Mouse (Mus musculus) hindbrain, embryonic 10.5 days (tissue): ENCODE data around the gene Capza3. TPM values are rescaled to one million over a fixed set of nuclear protein-coding genes. Genes with fewer than 3 reads are reported as not detected.

ENCODE experiments used
- DNase-seq: peaks from one replicate; pipeline ENCODE4 v3.0.0-alpha.2; 2017; ENCODE audit warnings: low spot score
- H3K27ac ChIP-seq: fragments of 300-500 bp; sonication (generic); 2 replicates; pipeline ENCODE4 v1.5.1; 2016; ENCODE audit warnings: mild to moderate bottlenecking, moderate library complexity
- H3K27me3 ChIP-seq: fragments of 300-500 bp; sonication (generic); 2 replicates; pipeline ENCODE4 v1.6.1; 2016; ENCODE audit warnings: mild to moderate bottlenecking; ENCODE audit not compliant: poor library complexity, insufficient read depth, severe bottlenecking
- H3K36me3 ChIP-seq: fragments of 300-500 bp; sonication (generic); 2 replicates; pipeline ENCODE4 v1.6.1; 2016; ENCODE audit warnings: mild to moderate bottlenecking, moderate library complexity
- H3K4me1 ChIP-seq: fragments of 300-500 bp; sonication (generic); replicated peaks from 2 replicates; pipeline ENCODE4 v1.6.1; 2016; ENCODE audit warnings: mild to moderate bottlenecking
- H3K4me3 ChIP-seq: fragments of 300-500 bp; sonication (generic); 2 replicates; pipeline ENCODE4 v1.5.1; 2016; ENCODE audit warnings: mild to moderate bottlenecking, moderate library complexity
- H3K9me3 ChIP-seq: fragments of 300-500 bp; sonication (generic); 2 replicates; pipeline ENCODE4 v1.6.1; 2016; ENCODE audit warnings: mild to moderate bottlenecking, moderate library complexity
- WGBS: fragments of 180-500 bp; shearing (Covaris S2); methylation state at CpG from one replicate; pipeline ENCODE4 v1.1.7; 2016; 5-methylcytosine and 5-hydroxymethylcytosine counted together
- polyA plus RNA-seq: library from polyadenylated mRNA; unstranded; fragments of >200 nt; fragmentation: Nextera tagmentation; extraction: Ambion mirVana; gene quantifications from 2 replicates; pipeline ENCODE4 v1.2.1, GENCODE M21; 2016

Capza3 gene
- not detected in 2 replicates for polyA plus RNA-seq

- no peak for DNase-seq
- H3K4me3 ChIP-seq = no peak within 1 kb of the TSS
- H3K4me1 ChIP-seq = no peaks in the 10 kb centered on the region
- no peaks in the 10 kb centered on the region for H3K27me3 ChIP-seq
- no peaks in the 10 kb centered on the region for H3K9me3 ChIP-seq
- no peak within 1 kb of the TSS for H3K27ac ChIP-seq
- H3K36me3 ChIP-seq = no peaks in the 10 kb centered on the region
- WGBS = 91% methylated on average over 7 of the region's 7 CpGs
These were observed at the start of gene Capza3 for GRCm38 (mm10) chr6:140040952-140041351. TSS of gene Capza3 (plus strand) at chr6:140041252.

- no peaks in the 10 kb centered on the region for H3K4me1 ChIP-seq
- 80% methylated on average over 3 of the region's 3 CpGs for WGBS
These were observed 35.9 kb upstream of the Capza3 start for GRCm38 (mm10) chr6:140005181-140005580.

DNA sequence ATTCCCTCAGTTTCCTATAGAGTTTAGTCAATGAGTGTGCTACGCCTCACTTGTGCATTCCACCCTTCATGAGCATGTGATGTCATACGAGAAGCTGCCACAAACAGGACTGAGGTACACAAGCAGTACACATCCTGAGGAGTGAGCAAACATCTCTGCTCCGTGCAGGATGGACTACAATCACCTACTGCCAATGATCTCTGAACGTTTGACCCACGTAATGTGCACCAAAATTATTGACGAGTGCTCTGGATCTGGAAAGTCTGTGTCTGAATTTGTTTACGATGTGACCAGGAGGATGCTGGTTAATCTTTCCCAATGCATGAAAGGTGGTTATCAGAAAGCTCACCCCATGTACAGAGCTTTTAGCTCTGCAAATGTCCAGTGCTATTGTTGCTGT, 16.6 kb upstream of the Capza3 start:
- WGBS = 87% methylated on average over 7 of the region's 7 CpGs
- no peak overlapping the region for H3K4me3 ChIP-seq
- no peak for DNase-seq
- no peaks in the 10 kb centered on the region for H3K27me3 ChIP-seq
- H3K4me1 ChIP-seq = no peaks in the 10 kb centered on the region
- H3K27ac ChIP-seq = no peak overlapping the region
- H3K9me3 ChIP-seq = no peaks in the 10 kb centered on the region
- no peaks in the 10 kb centered on the region for H3K36me3 ChIP-seq

More at GRCm38 (mm10) chr6:140005181-140005580, 35.9 kb upstream of the Capza3 start:
- Histone ChIP-seq H3K36me3 (no peaks in the 10 kb centered on the region), H3K4me3 (no peak overlapping the region), H3K9me3 (peaks cover 5% of the 10 kb centered on the region), H3K27me3 (no peaks in the 10 kb centered on the region), H3K27ac (no peak overlapping the region)
- DNase-seq = no peak

GRCm38 (mm10) chr6:140041357-140041756, 305 bp downstream of the Capza3 start, which contains the start of gene Plcz1:
TSS of gene Plcz1 (minus strand) at chr6:140041457.
- H3K4me3 ChIP-seq = no peak within 1 kb of the TSS
- H3K36me3 ChIP-seq = no peaks in the 10 kb centered on the region
- no peak for DNase-seq
- H3K27me3 ChIP-seq = no peaks in the 10 kb centered on the region
- 82% methylated on average over 5 of the region's 5 CpGs for WGBS
- H3K27ac ChIP-seq = no peak within 1 kb of the TSS
- H3K4me1 ChIP-seq = no peaks in the 10 kb centered on the region
- H3K9me3 ChIP-seq = no peaks in the 10 kb centered on the region

DNA sequence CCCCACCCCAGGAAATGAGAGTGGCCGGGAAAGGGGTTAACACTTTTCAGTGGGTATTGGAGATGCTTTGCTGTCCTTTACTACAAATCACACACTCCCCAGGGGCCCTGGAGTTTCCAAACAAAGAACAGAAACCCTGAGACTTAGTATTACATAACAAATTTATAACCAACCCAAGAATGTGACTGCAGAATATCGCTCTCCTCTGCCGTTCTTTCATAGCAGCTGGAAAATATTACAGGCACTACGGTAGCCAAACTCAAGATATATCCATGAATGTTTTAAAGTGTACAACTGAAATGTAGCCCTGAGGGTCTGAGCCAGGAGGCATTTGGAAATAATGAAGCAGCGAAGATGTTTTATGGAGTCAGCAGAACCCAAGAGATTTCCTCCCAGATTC, 10.4 kb downstream of the Capza3 start:
- Histone ChIP-seq H3K36me3 (no peaks in the 10 kb centered on the region), H3K27me3 (no peaks in the 10 kb centered on the region), H3K27ac (no peak overlapping the region), H3K9me3 (no peaks in the 10 kb centered on the region), H3K4me1 (no peaks in the 10 kb centered on the region), H3K4me3 (no peak overlapping the region)
- no peak for DNase-seq
- WGBS = 85% methylated on average over 5 of the region's 5 CpGs

DNA sequence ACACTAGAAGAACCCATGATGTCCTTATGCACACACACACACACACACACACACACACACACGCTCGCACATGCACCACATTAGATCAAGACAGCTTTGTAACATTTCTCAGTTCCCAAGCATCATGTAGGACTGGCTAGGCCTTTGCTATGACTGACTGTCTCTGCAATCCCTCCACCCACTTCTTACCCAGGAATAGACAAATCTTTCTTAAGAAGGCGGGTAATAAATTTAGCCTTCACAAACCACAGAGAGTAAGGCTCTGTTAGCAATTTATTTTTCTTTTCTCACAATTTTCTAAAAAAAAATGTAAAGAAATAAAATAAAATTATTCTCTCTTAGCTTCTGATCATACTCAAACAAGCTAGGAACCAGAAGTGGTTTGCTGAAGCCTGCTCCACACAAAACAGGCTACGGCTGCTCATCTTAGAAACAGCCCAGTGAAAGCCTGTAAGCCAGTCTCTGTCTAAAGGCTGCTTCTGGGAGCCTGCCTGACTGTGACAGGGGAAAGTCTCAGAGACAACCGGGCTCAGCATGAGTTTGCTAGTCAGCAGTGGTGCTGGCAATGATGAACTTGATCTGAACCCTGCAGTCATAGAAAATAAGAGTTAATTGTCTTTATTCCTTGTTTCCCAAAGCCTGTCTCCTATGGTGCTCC, 13.3 kb downstream of the Capza3 start:
- Histone ChIP-seq H3K9me3 (no peaks in the 10 kb centered on the region), H3K27me3 (no peaks in the 10 kb centered on the region), H3K4me3 (no peak overlapping the region), H3K36me3 (no peaks in the 10 kb centered on the region), H3K4me1 (no peaks in the 10 kb centered on the region), H3K27ac (no peak overlapping the region)
- WGBS = 79% methylated on average over 5 of the region's 5 CpGs
- no peak for DNase-seq

GRCm38 (mm10) chr6:140069177-140069576, 28.1 kb downstream of the Capza3 start:
- 90% methylated on average over 8 of the region's 8 CpGs for WGBS
- no peaks in the 10 kb centered on the region for H3K36me3 ChIP-seq
- 0 out of 2 replicates have a peak, but pooled peaks cover 3% of the 10 kb centered on the region for H3K9me3 ChIP-seq
- no peaks in the 10 kb centered on the region for H3K27me3 ChIP-seq
- H3K4me3 ChIP-seq = no peak overlapping the region
- no peak overlapping the region for H3K27ac ChIP-seq
- H3K4me1 ChIP-seq = no peaks in the 10 kb centered on the region
- no peak for DNase-seq

DNA sequence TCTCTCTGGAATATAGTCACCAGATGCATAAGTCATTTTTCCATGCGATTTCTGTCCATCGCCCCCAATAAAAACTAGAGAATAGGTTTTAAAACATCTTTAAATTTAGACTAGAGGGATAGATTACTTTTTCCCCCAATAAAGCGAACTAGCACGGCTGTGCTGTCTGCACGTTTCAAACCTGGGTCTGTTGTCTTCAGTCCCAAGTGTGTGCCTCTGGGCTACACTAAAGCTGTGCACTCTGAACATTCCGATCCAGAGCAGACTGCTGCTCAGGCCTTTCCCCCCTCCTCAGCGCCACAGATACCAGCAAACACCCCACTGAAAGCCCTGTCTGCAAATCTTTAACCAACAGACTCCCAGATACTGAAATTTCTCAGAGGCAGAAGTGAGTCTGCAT, 39.9 kb downstream of the Capza3 start:
- Histone ChIP-seq H3K4me3 (no peak overlapping the region), H3K36me3 (no peaks in the 10 kb centered on the region), H3K4me1 (no peaks in the 10 kb centered on the region), H3K27ac (no peak overlapping the region), H3K9me3 (peaks cover 2% of the 10 kb centered on the region; the same call in 1 of the 2 replicates), H3K27me3 (no peaks in the 10 kb centered on the region)
- WGBS = 89% methylated on average over 7 of the region's 7 CpGs
- DNase-seq = no peak

- Histone ChIP-seq H3K9me3 (peaks cover 2% of the 10 kb centered on the region; the same call in 1 of the 2 replicates), H3K36me3 (no peaks in the 10 kb centered on the region), H3K4me1 (no peaks in the 10 kb centered on the region), H3K4me3 (no peak overlapping the region), H3K27me3 (no peaks in the 10 kb centered on the region), H3K27ac (no peak overlapping the region)
- DNase-seq = peak; percentile 17
- 80% methylated on average over 3 of the region's 3 CpGs for WGBS
These were observed 40.7 kb downstream of the Capza3 start for GRCm38 (mm10) chr6:140081739-140082138.

- Histone ChIP-seq H3K4me3 (no peak overlapping the region), H3K36me3 (no peaks in the 10 kb centered on the region), H3K27me3 (no peaks in the 10 kb centered on the region), H3K4me1 (no peaks in the 10 kb centered on the region), H3K27ac (no peak overlapping the region), H3K9me3 (no peaks in the 10 kb centered on the region)
- DNase-seq = no peak
- 88% methylated on average over 5 of the region's 5 CpGs for WGBS
These were observed 48.8 kb downstream of the Capza3 start for GRCm38 (mm10) chr6:140089855-140090254.

Other genes with a start within 250 kb of the Capza3 start
- gene Plcz1, start 205 bp downstream of the Capza3 start, polyA plus RNA-seq = not detected in 2 replicates